Mouse (Mus musculus) urinary bladder, postnatal 10 days (tissue): ENCODE results near the gene Ssr2.

Experiments used
- DNase-seq: peaks from one replicate; pipeline ENCODE4 v3.0.0; 2022; ENCODE audit warnings: low spot score

The Ssr2 gene

DNA sequence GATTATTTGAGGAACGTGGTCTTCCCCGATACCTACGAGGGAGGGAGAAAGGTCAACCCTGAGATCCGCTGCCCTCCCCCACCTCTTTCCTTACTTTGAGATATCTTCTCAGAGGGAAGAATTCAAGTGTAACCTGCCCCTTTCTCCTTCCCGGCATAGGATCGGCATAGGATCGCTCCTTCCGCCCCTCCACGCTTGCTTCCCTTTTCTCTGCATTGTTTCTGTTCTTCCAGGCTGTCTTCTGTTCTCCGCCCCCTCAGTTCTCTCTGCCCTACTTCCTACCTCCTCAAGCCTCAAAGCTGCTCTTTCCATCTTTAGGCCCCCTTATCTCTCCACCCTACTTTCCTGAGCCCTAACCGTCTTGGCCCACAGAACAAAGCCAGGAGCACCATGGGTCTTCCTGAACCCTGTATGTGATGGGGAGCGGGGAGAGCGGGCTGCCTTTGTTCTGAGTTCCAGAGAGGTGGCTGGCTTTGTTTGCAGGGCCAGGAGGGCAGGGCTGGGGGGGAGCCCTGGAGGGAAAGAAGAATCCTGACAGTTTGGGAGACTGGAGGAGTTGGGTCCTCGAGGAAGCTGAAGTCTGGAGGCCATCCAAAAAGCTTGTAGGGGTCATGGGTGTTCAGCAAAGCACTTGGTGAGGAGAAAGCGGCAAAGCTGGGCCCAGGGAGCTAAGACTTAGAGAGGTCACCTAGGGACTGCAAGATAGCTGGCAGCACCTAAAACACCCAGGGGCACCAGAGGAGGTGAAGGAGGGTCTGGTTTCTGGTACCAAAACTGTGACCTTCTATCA is 47.9 kb downstream of the Ssr2 start:
- no peak for DNase-seq

DNA sequence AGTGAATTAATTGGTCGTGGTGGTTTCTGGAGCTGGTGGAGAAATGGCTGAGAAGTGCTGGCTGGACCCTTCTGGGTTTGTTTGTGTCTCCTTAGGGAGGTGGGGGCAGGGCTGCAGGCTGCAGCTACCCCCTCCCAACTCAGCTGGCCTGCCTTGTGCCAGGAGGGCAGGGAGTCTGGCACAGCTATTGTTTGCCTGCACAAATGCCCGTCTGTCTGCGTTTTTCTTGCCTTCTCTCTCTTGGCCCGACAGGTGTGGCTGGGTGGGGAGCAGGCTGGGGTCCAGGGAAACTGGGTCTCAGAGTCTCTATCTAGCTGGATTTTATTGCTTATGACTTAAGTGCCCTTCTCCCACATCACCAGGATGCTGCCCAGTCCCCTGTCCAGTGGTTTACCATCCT is 48.6 kb downstream of the Ssr2 start:
- DNase-seq, result no peak

DNA sequence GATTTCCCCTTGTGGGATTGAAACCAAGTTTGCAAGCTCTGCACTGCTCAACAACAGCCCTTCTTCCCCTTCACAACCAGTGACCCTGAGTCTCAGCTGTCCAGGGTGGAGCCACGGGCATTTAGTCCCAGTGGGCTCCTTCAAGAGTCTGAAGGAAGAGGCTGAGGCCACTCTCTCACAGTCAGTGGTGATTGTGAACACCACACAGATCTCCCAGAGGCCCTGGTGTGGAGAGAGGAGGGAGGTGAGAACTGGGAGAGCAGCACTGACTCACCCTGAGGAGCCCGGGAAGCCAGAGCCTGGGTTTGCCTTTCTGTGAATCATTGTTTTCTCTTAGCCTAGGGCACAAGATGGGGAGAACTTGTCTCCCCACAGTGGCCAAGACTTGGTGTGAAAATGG is 49.3 kb downstream of the Ssr2 start:
- DNase-seq, result no peak

DNA sequence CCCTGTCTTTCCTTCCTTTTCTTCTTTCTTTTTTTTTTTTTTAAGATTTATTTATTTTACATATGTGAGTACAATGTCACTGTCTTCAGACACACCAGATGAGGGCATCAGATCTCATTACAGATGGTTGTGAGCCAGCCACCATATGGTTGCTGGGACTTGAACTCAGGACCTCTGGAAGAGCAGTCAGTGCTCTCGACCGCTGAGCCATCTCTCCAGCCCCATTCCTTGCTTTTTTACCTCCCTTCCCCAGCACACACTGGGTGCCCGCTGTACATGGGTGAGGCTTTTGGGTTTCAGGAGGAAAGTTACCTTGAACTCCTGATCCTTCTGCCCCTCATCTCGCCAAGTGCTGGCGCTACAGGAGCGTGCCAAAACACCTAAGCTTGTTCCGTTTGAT is 49.9 kb downstream of the Ssr2 start:
- no peak for DNase-seq

DNA sequence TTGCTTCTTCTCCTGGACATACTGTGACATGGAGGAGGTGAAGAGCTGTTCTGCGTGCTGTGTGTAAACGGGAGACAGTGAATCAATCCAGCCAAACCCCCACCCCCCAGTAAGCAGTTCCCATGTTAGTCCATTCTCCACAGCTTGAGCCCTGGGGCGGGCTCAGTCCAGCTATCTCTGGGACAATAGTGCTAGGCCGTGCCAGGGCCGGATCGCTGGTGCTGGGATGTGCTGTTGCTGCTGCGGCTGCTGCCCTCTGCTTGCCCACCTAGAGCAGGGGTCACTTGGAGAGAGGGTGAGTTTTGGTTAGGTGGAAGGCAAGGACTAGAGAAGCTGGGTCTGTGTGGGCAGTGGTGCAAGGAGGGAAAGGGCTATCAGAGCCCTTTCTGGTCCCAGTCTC is 50.6 kb downstream of the Ssr2 start:
- DNase-seq, result no peak

DNA sequence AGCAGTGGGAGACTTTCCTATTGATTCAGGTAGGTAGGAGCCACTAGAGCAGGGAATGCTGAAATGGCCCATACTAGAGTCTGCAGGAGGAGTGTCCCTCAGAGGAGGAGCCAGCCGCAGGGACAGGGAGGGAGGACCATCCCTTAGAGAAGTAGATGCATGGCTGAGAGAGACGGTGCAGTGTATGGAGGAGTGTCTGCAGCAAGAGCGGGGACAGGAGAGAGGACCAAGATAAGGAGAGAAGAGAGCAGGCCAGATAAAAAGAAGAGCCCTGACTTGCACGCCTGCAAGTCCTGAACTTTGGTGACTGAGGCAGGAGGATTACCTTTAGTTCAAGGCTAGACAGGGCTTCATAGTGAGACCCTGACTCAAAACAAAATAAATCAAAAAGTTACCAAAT is 51.4 kb downstream of the Ssr2 start:
- DNase-seq, result no peak

DNA sequence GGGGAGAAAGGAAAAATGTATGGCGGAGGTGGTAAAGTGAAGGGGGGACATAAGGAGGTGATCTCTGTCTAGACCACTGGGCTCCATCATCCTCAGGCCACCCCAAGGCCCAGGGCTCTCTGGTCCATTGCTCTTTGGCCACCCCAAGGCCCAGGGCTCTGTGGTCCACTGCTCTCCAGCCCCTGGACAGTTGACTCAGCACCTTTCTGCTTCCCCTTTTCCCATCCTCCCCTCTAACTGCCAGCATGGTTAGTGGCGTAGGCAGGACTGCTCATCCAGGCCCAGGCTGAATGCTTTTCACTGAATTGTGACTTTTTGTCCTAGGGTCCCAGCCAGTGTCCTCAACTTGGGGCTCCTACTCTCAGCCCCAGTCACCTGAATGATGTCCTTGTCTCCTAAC is 51.9 kb downstream of the Ssr2 start:
- no peak for DNase-seq

DNA sequence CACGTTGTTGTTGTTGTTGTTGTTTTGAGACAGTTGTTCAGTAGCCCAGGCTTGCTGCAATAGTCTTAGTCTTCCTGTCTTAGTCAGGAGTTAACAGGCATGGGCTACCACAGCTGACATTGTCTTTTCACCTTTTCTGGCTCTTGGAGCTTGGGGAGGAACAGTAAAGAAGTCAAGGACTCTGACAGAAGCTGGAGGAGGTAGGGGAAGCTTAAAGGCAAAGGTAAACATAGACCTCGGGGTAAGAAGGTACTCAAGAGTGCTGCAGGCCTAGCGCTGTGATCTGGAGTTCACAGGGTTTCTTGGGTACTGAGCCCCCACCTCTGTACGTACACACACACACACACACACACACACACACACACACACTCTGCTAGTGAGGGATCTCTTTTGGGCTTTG is 53.1 kb downstream of the Ssr2 start:
- no peak for DNase-seq

DNA sequence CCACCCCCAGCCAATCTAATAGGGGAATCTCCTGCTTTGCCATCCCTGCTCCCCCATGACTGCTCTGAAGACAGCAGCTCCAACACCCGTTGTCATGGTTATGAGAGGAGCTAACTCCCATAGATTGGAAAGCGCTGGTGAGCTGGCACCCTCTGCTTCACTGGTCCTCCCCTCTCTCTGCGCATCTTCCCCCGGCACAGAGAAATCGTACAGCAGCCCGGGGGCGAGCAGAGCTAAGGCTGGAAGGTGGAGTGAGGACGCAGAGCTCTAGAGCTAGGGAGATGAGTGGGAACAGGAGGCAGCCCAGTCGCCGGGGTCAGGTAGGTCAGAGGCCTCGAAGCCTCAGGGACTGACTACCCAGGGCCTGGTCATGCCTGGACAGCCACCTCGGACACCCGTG is 53.6 kb downstream of the Ssr2 start:
- DNase-seq, result no peak

DNA sequence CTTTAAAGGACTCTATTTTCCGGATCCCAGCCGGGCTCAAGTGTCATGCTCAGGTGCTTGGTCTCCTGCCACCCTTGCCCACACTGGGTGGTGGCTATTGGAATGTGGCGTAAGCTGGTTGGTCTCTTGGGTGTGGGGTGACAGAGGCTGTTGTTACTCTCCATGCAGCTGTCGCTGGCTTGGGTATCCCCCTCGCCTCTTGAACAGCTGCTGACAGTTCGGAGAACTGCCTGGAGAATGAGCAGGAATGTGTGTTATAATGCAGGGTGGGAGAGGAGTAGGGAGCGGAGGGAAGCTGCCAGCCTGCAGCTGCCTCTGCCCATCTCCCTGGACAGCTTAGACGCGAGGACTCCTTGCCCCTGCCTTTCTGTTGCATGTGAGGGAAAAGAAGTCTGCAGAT is 54.3 kb downstream of the Ssr2 start:
- DNase-seq, result no peak

DNA sequence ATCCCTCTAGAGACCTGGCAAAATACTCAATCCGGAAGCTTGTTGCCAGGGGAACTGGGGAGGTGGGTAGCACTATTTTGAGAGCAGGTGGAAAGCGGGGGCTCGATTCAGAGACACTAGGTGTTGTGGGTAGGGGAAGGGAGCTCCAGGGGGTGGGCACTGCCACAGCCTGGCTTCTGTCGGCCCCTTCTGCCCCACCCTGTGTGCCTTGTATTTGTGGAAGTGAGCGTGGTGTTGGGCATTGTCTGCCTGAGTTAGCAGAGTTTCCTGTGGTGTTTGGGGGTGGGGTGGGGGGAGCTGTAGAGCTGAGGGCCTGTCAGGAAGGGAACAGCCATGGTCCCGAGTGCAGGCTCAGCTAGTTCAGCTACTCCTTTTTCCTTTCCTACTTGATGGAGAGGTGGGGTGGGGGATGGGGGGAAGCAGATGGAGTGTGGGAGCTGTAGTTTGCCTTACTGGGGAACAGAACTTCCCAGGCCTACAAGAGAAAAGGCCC is 55.2 kb downstream of the Ssr2 start:
- DNase-seq, result no peak

DNA sequence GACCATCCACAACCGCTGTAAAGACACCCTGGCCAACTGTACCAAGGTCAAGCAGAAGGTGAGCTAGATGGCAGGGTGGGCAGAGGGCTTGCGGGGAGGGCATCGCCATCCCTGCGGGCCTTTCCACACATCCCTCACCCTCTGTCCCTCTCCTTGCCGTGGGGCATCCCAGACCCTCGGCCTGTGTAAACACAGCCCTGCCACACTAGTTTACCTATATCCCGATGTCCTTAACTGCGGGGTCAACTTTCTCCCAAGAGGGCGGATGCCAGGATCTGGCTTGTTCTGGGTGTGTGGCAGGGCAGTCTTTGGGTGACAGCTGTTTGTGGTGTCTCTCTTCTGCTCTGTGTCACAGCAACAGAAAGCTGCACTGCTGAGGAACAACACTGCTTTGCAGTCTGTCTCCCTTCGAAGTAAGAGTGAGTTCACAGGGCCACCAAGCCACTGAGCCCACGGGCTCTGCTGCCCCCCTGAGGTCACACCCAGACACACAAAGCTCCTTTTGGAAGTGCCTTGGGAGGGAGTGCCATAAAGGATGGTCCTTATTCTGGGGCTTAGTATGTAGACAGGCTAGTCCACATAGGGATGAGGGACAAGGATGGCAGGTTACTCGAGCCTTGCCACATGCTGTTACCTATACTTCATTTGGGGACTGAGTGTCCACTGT is 56.4 kb downstream of the Ssr2 start:
- DNase-seq, result no peak

DNA sequence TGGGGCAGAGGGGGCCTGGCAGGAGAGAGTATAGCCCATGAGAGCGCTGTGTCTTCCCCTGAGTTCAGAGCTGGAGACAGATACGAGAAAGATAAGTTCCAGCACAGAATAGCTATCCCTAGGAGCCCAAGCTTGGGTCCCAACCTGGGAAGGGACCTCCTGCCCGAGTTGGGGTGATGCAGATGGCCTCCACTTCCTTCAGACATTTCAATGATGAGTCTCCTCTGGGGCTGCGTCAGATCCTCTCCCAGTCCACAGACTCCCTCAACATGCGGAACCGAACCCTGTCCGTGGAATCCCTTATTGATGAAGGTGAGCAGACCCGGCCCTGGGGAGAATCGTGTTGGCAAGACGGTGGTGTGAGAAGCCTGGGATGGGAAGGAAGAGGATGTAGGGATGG is 57.4 kb downstream of the Ssr2 start:
- no peak for DNase-seq

DNA sequence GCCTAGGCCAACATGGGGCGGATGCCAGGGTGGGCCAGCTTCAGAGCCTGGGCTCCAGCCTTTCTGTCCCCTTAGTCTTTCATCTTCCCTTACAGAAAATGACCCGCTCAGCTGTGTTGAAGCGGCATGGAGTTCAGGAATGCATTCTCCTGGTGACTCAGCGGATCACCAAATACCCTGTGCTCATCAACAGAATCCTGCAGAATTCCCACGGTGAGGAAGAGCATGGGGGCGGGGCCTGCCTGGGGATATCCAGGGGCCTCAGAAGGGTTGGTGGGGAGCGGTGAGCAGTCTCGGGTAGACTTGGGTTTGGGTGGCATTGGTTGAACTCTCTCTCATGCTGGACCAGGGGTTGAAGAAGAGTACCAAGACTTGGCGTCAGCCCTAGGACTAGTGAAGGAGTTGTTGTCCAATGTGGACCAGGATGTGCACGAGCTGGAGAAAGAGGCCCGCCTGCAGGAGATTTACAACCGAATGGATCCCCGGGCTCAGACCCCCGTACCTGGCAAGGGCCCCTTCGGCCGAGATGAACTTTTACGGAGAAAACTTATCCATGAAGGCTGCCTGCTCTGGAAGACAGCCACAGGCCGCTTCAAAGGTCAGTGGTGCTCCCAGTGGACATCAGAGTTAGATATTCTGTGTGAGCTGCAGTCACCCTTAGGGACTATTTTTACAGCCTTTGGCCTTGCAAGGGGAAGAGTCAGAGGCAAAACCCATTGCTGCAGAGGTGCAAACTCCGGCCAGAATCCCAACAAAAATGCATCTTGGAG is 60.0 kb downstream of the Ssr2 start:
- no peak for DNase-seq

DNA sequence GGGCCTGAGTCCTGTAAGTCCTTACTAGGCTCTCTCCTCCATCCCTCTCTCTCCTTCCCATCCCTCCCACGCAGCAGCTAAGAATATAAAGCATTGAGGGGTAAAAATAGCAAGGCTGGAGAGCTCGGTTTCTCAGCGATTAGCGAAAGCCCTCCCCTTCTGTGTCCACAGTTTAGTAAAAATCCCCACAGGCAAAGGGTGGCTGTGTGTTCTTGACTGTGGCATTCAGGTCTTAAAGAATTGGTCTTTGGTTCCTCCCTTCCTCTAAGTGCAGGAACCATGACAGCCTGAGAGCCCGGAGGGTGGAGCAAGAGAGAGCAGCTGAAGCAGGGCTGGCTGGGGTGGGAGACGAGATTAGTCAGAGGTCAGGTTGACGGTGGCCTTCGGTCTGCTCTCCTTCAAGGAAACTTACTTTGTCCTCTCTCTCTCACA is 60.9 kb downstream of the Ssr2 start:
- DNase-seq, result no peak

DNA sequence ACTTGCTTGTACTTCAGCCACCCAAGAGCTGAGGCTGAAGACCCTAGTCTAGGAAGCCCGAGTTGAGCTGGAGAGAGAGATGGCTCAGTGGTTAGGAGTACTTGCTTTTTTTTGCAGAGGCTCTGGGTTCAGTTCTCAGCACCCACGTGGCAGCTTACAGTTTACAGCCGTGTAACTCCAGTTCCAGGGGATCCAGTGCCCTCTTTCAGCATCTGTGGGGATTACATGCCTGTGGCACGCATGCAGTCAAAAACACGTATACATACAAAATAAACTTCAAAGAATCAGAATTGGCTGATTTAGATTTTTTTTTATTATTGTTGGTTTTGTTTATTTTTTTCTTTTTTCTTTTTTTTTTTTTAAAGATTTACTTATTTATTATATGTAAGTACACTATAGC is 61.5 kb downstream of the Ssr2 start:
- no peak for DNase-seq
